Mouse (Mus musculus) spleen, postnatal 36 days (tissue): ENCODE data around the gene Kif18b.

ENCODE experiments used
- DNase-seq, 2 experiments: peaks; one replicate each; pipeline ENCODE4 v3.0.0; 2022; ENCODE audit warnings: low spot score in 2 of 2, mixed read lengths in 1 of 2

Kif18b gene

GRCm38 (mm10) chr11:102880585-102881313, 44.2 kb downstream of the Kif18b start, which contains the start of the genes Eftud2 and Ccdc103:
Eftud2 (minus strand) TSS chr11:102880985.
Ccdc103 (plus strand) TSS chr11:102881204.
- peak; percentile 88 to 93 for DNase-seq

- DNase-seq: no peak
These were observed 45.4 kb downstream of the Kif18b start for GRCm38 (mm10) chr11:102879558-102879957.

DNA sequence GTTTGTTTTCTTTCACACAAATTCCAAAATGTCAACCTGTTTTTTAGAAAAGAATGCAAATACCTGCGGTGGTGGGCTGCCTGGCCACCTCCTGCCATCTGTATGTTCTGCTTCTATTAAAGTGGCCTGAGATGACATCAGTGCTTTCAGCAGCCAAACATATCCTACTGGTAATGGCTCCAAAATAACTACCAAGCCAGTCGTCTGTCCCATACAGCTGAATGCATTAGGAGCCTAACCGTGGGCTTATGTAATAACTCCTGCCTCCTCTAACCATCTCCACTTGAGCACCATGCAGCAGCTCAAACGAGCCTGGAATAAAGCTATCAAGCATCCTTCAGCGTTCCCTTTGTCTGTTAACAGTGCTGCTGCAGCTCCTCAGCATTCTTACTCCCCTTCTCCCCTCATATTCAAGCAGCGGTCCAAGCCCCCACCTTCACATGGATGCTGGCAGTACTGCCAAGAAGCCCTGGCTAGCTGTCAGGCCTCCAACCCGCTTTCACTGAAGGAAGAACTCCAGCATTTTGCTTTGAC, 50.1 kb downstream of the Kif18b start:
- DNase-seq: no peak

DNA sequence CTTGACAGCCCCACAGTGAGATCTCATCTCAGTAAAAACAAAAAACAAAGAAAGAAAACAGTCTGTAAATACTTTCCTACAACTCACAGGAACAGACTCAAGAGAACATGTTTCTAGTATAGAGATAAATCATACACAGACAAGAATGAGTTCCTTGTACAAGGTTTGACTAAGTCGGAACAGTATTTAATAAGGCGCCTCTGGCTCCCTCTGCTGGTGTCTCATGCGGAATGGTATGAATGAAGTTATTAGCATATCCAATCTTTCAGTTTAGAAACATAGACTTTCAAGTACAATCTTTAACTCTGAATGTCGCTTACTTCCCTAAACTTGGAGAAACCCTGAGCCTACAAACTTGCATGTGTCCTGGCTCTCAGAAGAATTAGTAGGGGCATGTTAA, 60.7 kb downstream of the Kif18b start:
- peak in 1 of 2 experiments; percentile 28 for DNase-seq

DNA sequence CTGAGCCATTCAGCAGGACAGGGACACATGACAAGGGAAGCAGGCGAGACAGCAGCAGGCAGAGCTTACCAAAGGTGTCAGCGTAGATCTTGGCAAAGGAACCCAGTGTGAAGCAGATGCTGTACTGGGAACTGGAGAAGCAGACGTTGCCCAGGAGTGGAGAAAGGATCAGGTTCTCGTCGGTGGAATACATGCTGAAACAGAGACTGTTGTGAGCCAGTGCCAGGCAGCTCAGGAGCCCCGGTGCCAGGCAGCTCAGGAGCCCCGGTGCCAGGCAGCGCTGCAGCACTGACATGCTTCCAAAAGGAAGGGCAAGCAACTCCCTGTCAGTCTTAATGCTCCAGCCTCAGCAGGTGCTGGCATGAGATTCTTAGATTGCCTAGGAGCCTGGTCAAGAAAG, 65.0 kb downstream of the Kif18b start:
- DNase-seq: no peak

- DNase-seq: no peak
These were observed 66.0 kb downstream of the Kif18b start for GRCm38 (mm10) chr11:102858951-102859350.

DNA sequence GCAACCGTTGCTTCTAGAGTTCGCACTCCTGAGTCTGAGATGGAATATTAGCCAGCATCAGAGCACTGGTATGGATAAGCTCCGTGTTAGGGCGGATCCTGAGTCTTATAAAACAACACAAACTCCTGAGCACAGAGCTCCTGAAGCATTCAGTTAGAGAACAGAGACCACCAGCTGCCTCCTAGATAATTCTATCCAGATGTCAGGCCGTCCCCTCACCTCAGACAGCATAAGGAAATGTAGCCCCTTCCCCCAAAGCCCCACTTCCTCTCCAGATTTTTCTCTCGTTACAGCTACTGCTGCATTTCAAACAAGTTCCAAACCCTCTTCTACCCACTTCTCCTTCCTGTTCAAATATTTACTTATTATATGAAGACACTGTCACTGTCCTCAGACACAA, 69.0 kb downstream of the Kif18b start:
- DNase-seq: no peak
